Mouse (Mus musculus) liver, embryonic 14.5 days (tissue): ENCODE results near the gene Ehd2. TPM values are rescaled to one million over a fixed set of nuclear protein-coding genes. Genes with fewer than 3 reads are reported as not detected.

Experiments
- ATAC-seq: fragments of 200-750 bp; cut with Nextera tagmentation; 2 replicates; pipeline ENCODE4 v1.8.0; 2017; ENCODE audit warnings: moderate number of reproducible peaks, mild to moderate bottlenecking, moderate library complexity; ENCODE audit not compliant: insufficient read depth
- DNase-seq, 3 experiments: peaks; one replicate each; pipeline ENCODE4 v3.0.0-alpha.2; 2012 to 2013; ENCODE audit warnings: low read depth in 3 of 3, low spot score in 3 of 3
- H3K27ac ChIP-seq: fragments of 300-500 bp; sonication (generic); 2 replicates; pipeline ENCODE4 v1.5.1; 2014; ENCODE audit warnings: moderate library complexity, mild to moderate bottlenecking, control low read depth, inconsistent platforms
- H3K27me3 ChIP-seq: fragments of 300-500 bp; sonication (generic); 2 replicates; pipeline ENCODE4 v1.6.1; 2014; ENCODE audit warnings: mild to moderate bottlenecking, low read length, moderate library complexity; ENCODE audit not compliant: control insufficient read depth, insufficient read depth
- H3K36me3 ChIP-seq: fragments of 300-500 bp; sonication (generic); replicated peaks from 2 replicates; pipeline ENCODE4 v1.6.1; 2014; ENCODE audit warnings: low read depth; ENCODE audit not compliant: control insufficient read depth, insufficient read depth
- H3K4me1 ChIP-seq, 2 experiments: fragments of 200-500 bp in 1 of 2; fragments of 300-500 bp in 1 of 2; sonication (generic) in 1 of 2; replicated peaks; 2 replicates each; pipeline ENCODE4 v1.6.1; 2012 to 2014; ENCODE audit warnings: antibody characterized with exemption in 1 of 2, inconsistent platforms in 1 of 2, low read length in 1 of 2; ENCODE audit not compliant: control insufficient read depth in 2 of 2, insufficient read depth in 2 of 2
- H3K4me2 ChIP-seq: fragments of 300-500 bp; sonication (generic); 2 replicates; pipeline ENCODE4 v1.6.1; 2014; ENCODE audit warnings: low read depth, mild to moderate bottlenecking, control low read depth, moderate library complexity
- H3K4me3 ChIP-seq, 2 experiments: fragments of 200-500 bp in 1 of 2; fragments of 300-500 bp in 1 of 2; sonication (generic) in 1 of 2; 2 replicates each; pipeline ENCODE4 v1.5.1; 2012 to 2014; ENCODE audit warnings: low read depth in 2 of 2, low read length in 2 of 2, mild to moderate bottlenecking in 2 of 2, control low read depth in 1 of 2, inconsistent platforms in 1 of 2, moderate library complexity in 1 of 2; ENCODE audit not compliant: insufficient read depth in 1 of 2
- H3K9ac ChIP-seq: fragments of 300-500 bp; sonication (generic); replicated peaks from 2 replicates; pipeline ENCODE4 v1.6.1; 2014; ENCODE audit warnings: mild to moderate bottlenecking, control low read depth, moderate library complexity
- H3K9me3 ChIP-seq: fragments of 300-500 bp; sonication (generic); 2 replicates; pipeline ENCODE4 v1.6.1; 2016; ENCODE audit warnings: low read length, mixed read lengths; ENCODE audit not compliant: control insufficient read depth
- CTCF ChIP-seq: IDR thresholded peaks from 2 replicates; pipeline ENCODE4 v1.5.1; 2016; ENCODE audit warnings: antibody characterized with exemption, low read depth, control low read depth
- EP300 ChIP-seq: IDR thresholded peaks from 2 replicates; pipeline ENCODE4 v1.6.1; 2016; ENCODE audit warnings: antibody characterized with exemption, low read depth
- WGBS: fragments of 180-500 bp; shearing (Covaris S2); extraction: QIAGEN DNeasy Blood & Tissue Kit; methylation state at CpG from one replicate; pipeline ENCODE4 v1.1.7; 2014; ENCODE audit not compliant: insufficient replicate concordance; 5-methylcytosine and 5-hydroxymethylcytosine counted together
- polyA plus RNA-seq, 2 experiments: library from polyadenylated mRNA; depleted of rRNA in 1 of 2; stranded (reverse) in 1 of 2; unstranded in 1 of 2; fragments of >200 nt; fragmentation: Nextera tagmentation in 1 of 2; extraction: Ambion mirVana in 1 of 2; gene quantifications; 2 replicates each; pipeline versions ENCODE4 v1.2.1 to v1.2.3; 2012 to 2014

Gene Ehd2
- polyA plus RNA-seq (2012; rRNA removed) (2.5 and 2.7 TPM in 2 replicates), polyA plus RNA-seq (2014; fragmentation: Nextera tagmentation; extraction: Ambion mirVana) (3.0 and 3.2 TPM in 2 replicates)

DNA sequence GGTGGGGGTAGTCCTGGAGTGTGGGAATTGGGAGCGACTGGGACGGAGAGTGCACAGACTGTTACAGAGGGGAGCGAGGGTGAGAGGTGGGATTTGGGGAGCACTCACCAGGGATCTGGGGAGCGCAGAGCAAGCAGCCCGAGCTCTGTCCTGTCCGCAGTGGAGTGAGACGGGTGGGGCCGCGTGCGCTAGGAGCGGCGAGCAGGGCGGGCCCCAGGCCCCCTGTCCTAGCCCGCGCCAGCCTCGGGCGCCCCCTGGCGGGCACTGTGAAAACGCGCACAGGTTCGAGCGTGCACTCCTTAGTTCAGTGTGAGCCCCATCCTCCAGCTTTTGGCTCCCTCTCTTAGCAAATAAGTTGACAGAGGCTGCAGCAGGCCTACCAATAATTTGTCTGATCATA lies at the start of gene Ehd2:
Gene Ehd2, minus strand, starts transcription at position 256 of the 400 bp plus-strand sequence.
- H3K4me3 ChIP-seq, result peak within 1 kb of the TSS; percentile 31 to 51
- TF ChIP-seq EP300 (no peak), CTCF (peak; percentile 87)
- 1% methylated on average over 22 of the region's 22 CpGs for WGBS
- no peaks in the 10 kb centered on the region; a peak in 1 of 4 replicates for H3K4me1 ChIP-seq
- H3K4me2 ChIP-seq, result peak within 1 kb of the TSS; percentile 61
- H3K27ac ChIP-seq, result no peak within 1 kb of the TSS
- no peaks in the 10 kb centered on the region for H3K27me3 ChIP-seq
- peak in 2 of 3 experiments; percentile 42 to 47 for DNase-seq
- peak; percentile 80 for ATAC-seq
- H3K9ac ChIP-seq, result peak within 1 kb of the TSS; percentile 20
- H3K9me3 ChIP-seq, result no peaks in the 10 kb centered on the region
- H3K36me3 ChIP-seq, result no peaks in the 10 kb centered on the region; the same call in 1 of the 2 replicates

DNA sequence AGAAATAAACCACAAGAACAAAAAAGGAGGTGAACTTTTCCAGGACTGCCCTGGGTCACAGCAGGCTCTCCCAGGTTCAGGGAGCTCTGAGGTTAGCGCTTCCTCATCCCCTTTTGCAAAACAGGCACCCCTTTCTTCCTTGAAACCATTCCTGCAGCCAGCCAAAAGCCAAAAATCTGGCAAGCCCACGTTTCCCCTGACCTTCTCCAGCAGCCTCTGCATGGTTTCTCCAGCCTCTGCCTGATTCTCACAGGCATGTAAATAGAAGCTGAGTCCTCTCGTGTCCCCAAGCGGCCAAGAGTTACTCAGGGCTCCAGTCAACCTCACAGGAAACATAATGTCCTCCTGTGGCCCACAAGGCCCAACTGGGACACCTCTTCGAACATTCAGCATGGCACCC lies 48.0 kb upstream of the Ehd2 start:
- Histone ChIP-seq H3K9me3 (no peaks in the 10 kb centered on the region), H3K4me1 (peaks cover 0 to 14% of the 10 kb centered on the region in 2 experiments; a peak in 3 of 4 replicates), H3K27ac (no peak overlapping the region), H3K27me3 (no peaks in the 10 kb centered on the region), H3K4me3 (no peak overlapping the region), H3K9ac (no peak overlapping the region), H3K4me2 (no peak overlapping the region), H3K36me3 (no peaks in the 10 kb centered on the region)
- no peak for DNase-seq
- 71% methylated on average over 5 of the region's 5 CpGs for WGBS
- TF ChIP-seq CTCF (no peak), EP300 (no peak)
- no peak for ATAC-seq

DNA sequence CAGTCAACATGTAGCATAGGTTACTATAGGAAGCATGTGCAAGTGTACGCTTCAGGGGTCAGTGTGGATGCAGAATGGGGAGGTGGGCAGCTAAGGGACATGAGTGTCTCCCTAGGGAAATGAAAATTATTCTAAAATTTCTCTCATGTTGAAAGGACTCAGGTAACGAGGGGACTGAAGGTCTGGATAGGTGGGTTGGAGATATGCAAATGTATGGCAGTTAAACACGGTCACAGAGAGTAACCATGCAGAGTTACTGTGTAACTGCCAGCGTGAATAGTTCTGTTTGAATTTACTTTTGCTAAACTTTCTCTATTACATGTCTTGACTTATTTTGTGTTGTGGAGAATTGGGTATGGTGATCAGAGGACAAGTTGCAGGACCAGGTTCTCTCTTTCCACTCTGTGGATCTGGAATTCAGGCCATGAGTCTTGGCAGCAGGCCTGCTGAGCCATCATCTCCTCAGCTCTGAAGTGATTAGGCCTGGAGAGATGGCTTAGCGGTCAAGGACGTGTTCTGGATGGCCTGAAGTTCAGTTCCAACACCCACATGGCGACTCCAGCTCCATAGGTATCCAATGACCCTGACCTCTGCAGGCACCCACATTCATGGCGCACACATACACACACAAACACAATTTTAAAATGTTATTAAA lies 47.3 kb upstream of the Ehd2 start:
- Histone ChIP-seq H3K27ac (no peak overlapping the region), H3K9ac (no peak overlapping the region), H3K4me3 (no peak overlapping the region), H3K27me3 (no peaks in the 10 kb centered on the region), H3K4me2 (no peak overlapping the region), H3K9me3 (no peaks in the 10 kb centered on the region), H3K4me1 (peaks cover 0 to 14% of the 10 kb centered on the region in 2 experiments; a peak in 3 of 4 replicates), H3K36me3 (no peaks in the 10 kb centered on the region)
- ATAC-seq (no peak), DNase-seq (no peak)
- WGBS, result 76% methylated on average over 8 of the region's 8 CpGs
- TF ChIP-seq CTCF (no peak), EP300 (no peak)

DNA sequence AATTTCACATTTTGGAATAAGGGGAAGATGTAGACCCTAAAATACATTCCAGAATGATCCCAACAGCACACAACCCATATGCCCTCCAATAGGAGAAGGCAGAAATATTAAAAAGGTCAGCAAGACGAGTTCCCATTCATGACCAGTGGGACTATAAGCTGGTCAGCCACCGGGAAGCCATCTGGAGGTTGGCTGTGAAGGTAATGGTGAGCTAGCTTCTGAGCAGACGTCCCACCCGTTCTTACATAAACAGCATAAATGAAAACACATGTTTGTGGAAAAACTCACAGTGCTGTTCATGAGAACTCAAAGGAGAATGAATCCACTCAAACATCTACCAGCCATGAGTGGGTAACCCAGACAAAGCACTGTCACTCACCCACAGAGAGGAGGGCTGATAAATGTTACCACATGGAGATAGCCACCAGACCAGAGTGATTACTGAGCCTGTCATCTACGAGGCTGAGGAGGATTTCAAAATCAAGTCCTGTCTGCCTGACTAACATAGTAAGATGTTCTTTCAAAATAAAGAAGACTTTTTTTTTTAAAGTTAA lies 46.4 kb upstream of the Ehd2 start:
- H3K4me1 ChIP-seq, result peaks cover 0 to 12% of the 10 kb centered on the region in 2 experiments; a peak in 3 of 4 replicates

DNA sequence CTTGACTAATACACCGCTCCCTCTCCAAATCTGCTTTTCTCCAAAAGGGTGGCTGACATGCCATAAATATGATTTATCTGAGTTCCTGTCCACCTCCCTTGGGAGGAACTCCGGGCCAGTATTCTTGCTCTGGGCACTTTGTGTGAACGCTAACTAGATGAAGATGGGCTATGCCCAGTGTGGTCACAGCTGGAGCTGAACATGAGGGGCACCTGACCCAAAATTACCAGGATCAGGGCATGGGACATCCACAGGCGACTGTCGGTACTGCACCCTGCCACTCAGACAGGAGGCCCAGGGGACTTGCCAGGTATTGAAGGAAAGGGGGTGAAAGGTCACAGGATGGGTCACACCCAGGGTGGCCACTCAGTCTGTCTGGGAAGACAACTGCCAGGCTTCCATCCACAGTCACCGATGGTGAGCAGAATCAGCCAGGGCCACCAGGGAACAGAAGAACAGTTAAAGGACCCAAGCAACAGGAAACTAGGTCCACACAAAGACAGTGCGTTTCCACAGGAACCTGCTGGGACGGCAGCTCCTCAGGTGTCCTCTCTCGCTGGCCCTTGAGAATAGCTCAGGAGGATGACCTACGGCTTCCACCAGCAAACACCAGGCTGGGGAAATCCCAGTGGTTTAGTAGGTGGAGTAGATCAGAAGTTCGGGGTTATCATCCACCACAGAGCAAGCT lies 45.4 kb upstream of the Ehd2 start:
- no peaks in the 10 kb centered on the region for H3K27me3 ChIP-seq
- no peak for TF ChIP-seq EP300
- peak; percentile 83 for TF ChIP-seq CTCF
- no peak overlapping the region for H3K4me3 ChIP-seq
- H3K36me3 ChIP-seq, result no peaks in the 10 kb centered on the region
- peaks cover 0 to 8% of the 10 kb centered on the region in 2 experiments; a peak in 2 of 4 replicates for H3K4me1 ChIP-seq
- DNase-seq, result no peak
- H3K9ac ChIP-seq, result no peak overlapping the region
- H3K9me3 ChIP-seq, result no peaks in the 10 kb centered on the region
- H3K4me2 ChIP-seq, result no peak overlapping the region
- H3K27ac ChIP-seq, result no peak overlapping the region
- ATAC-seq, result 0 out of 2 replicates have a peak, but pooled peaks have one; percentile 31
- 69% methylated on average over 11 of the region's 11 CpGs for WGBS

More for the DNA sequence above, 46.4 kb upstream of the Ehd2 start:
- WGBS, result 55% methylated on average over 5 of the region's 5 CpGs
- Histone ChIP-seq H3K9me3 (no peaks in the 10 kb centered on the region), H3K36me3 (no peaks in the 10 kb centered on the region), H3K4me2 (no peak overlapping the region), H3K4me3 (no peak overlapping the region), H3K9ac (no peak overlapping the region), H3K27me3 (no peaks in the 10 kb centered on the region), H3K27ac (no peak overlapping the region)
- ATAC-seq (no peak), DNase-seq (no peak)
- TF ChIP-seq EP300, result no peak
- no peak for TF ChIP-seq CTCF
